Mouse (Mus musculus) kidney, embryonic 15.5 days (tissue): ENCODE data around the gene Lhfp. TPM values are rescaled to one million over a fixed set of nuclear protein-coding genes. Genes with fewer than 3 reads are reported as not detected.
A peak's percentile ranks its signal among the peaks of the same experiment; 100 is the strongest.
"Not testable (repeated sequence)": the region's sequence is repeated elsewhere in the genome, so short reads cannot be mapped to it uniquely, and the experiment has no call there.

Experiments used
- ATAC-seq: fragments of 200-750 bp; cut with Nextera tagmentation; replicated peaks from 2 replicates; pipeline ENCODE4 v1.8.0; 2017; ENCODE audit warnings: moderate TSS enrichment; ENCODE audit not compliant: low FRiP score
- H3K27ac ChIP-seq: fragments of 300-500 bp; sonication (generic); 2 replicates; pipeline ENCODE4 v1.5.1; 2015; ENCODE audit warnings: mild to moderate bottlenecking, inconsistent platforms
- H3K27me3 ChIP-seq: fragments of 300-500 bp; sonication (generic); 2 replicates; pipeline ENCODE4 v1.6.1; 2015; ENCODE audit warnings: inconsistent platforms
- H3K36me3 ChIP-seq: fragments of 300-500 bp; sonication (generic); 2 replicates; pipeline ENCODE4 v1.6.1; 2015; ENCODE audit warnings: inconsistent platforms
- H3K4me1 ChIP-seq: fragments of 300-500 bp; sonication (generic); 2 replicates; pipeline ENCODE4 v1.6.1; 2015; ENCODE audit warnings: inconsistent platforms
- H3K4me2 ChIP-seq: fragments of 300-500 bp; sonication (generic); 2 replicates; pipeline ENCODE4 v1.6.1; 2015; ENCODE audit warnings: moderate library complexity, mild to moderate bottlenecking, inconsistent platforms
- H3K4me3 ChIP-seq: fragments of 300-500 bp; sonication (generic); replicated peaks from 2 replicates; pipeline ENCODE4 v1.5.1; 2015; ENCODE audit warnings: mild to moderate bottlenecking, inconsistent platforms
- H3K9ac ChIP-seq: fragments of 300-500 bp; sonication (generic); 2 replicates; pipeline ENCODE4 v1.6.1; 2015; ENCODE audit warnings: mild to moderate bottlenecking, inconsistent platforms
- H3K9me3 ChIP-seq: fragments of 300-500 bp; sonication (generic); replicated peaks from 2 replicates; pipeline ENCODE4 v1.6.1; 2016; ENCODE audit warnings: inconsistent platforms
- WGBS: fragments of 180-500 bp; shearing (Covaris S2); methylation state at CpG from one replicate; pipeline ENCODE4 v1.1.7; 2015; ENCODE audit warnings: mixed read lengths; 5-methylcytosine and 5-hydroxymethylcytosine counted together
- polyA plus RNA-seq: library from polyadenylated mRNA; unstranded; fragments of >200 nt; fragmentation: Nextera tagmentation; extraction: Ambion mirVana; gene quantifications from 2 replicates; pipeline ENCODE4 v1.2.1, GENCODE M21; 2015

The Lhfp gene
- polyA plus RNA-seq, 1 experiment from 2014 or later: 113 TPM

- no peak overlapping the region for H3K27ac ChIP-seq
- 91% methylated on average over 6 of the region's 6 CpGs for WGBS
These were observed 224.8 kb downstream of the Lhfp start for GRCm38 (mm10) chr3:53266116-53266515.

GRCm38 (mm10) chr3:53267046-53267445 lies 225.7 kb downstream of the Lhfp start:
- Histone ChIP-seq H3K27me3 (no peaks in the 10 kb centered on the region), H3K4me2 (no peak overlapping the region), H3K27ac (no peak overlapping the region), H3K4me3 (no peak overlapping the region), H3K4me1 (0 out of 2 replicates have a peak, but pooled peaks cover 3% of the 10 kb centered on the region), H3K36me3 (0 out of 2 replicates have a peak, but pooled peaks cover 5% of the 10 kb centered on the region), H3K9me3 (no peaks in the 10 kb centered on the region), H3K9ac (no peak overlapping the region)
- no peak for ATAC-seq
- 83% methylated on average over 3 of the region's 3 CpGs for WGBS

More at GRCm38 (mm10) chr3:53266116-53266515, 224.8 kb downstream of the Lhfp start:
- Histone ChIP-seq H3K36me3 (0 out of 2 replicates have a peak, but pooled peaks cover 8% of the 10 kb centered on the region), H3K4me2 (no peak overlapping the region), H3K9me3 (no peaks in the 10 kb centered on the region), H3K4me3 (no peak overlapping the region), H3K4me1 (0 out of 2 replicates have a peak, but pooled peaks cover 3% of the 10 kb centered on the region), H3K9ac (no peak overlapping the region), H3K27me3 (no peaks in the 10 kb centered on the region)
- no peak for ATAC-seq

GRCm38 (mm10) chr3:53273220-53273619 lies 231.9 kb downstream of the Lhfp start:
- no peak overlapping the region for H3K4me2 ChIP-seq
- no peak overlapping the region for H3K27ac ChIP-seq
- no peak overlapping the region for H3K9ac ChIP-seq
- H3K9me3 ChIP-seq: no peaks in the 10 kb centered on the region
- WGBS: 67% methylated on average over 3 of the region's 3 CpGs
- peak; percentile 80; the same call in 1 of the 2 replicates for ATAC-seq
- no peaks in the 10 kb centered on the region for H3K36me3 ChIP-seq
- peaks cover 5% of the 10 kb centered on the region; the same call in 1 of the 2 replicates for H3K4me1 ChIP-seq
- no peak overlapping the region for H3K4me3 ChIP-seq
- no peaks in the 10 kb centered on the region for H3K27me3 ChIP-seq

GRCm38 (mm10) chr3:53277993-53278392 lies 236.7 kb downstream of the Lhfp start:
- H3K27ac ChIP-seq: no peak overlapping the region
- peaks cover 4% of the 10 kb centered on the region; the same call in 1 of the 2 replicates for H3K4me1 ChIP-seq
- no peak overlapping the region for H3K4me3 ChIP-seq
- H3K9ac ChIP-seq: no peak overlapping the region
- no peaks in the 10 kb centered on the region for H3K36me3 ChIP-seq
- WGBS: 55% methylated on average over 2 of the region's 2 CpGs
- H3K9me3 ChIP-seq: no peaks in the 10 kb centered on the region
- no peaks in the 10 kb centered on the region for H3K27me3 ChIP-seq
- H3K4me2 ChIP-seq: no peak overlapping the region
- ATAC-seq: no peak

GRCm38 (mm10) chr3:53282005-53282404 lies 240.7 kb downstream of the Lhfp start:
- not testable (repeated sequence) for H3K9ac ChIP-seq, H3K9me3 ChIP-seq, H3K36me3 ChIP-seq, H3K4me2 ChIP-seq, H3K27ac ChIP-seq, ATAC-seq, H3K4me3 ChIP-seq, H3K27me3 ChIP-seq
- peaks cover 14% of the 10 kb centered on the region for H3K4me1 ChIP-seq
- 84% methylated on average over 3 of the region's 3 CpGs for WGBS

- no peaks in the 10 kb centered on the region for H3K27me3 ChIP-seq
- peaks cover 21% of the 10 kb centered on the region; the same call in 1 of the 2 replicates for H3K4me1 ChIP-seq
- H3K4me2 ChIP-seq: no peak overlapping the region
- peak overlapping the region; percentile 84 for H3K27ac ChIP-seq
- H3K36me3 ChIP-seq: no peaks in the 10 kb centered on the region
- peak; percentile 75; the same call in 1 of the 2 replicates for ATAC-seq
- H3K4me3 ChIP-seq: no peak overlapping the region
- no peak overlapping the region for H3K9ac ChIP-seq
- 67% methylated on average over 5 of the region's 5 CpGs for WGBS
- H3K9me3 ChIP-seq: no peaks in the 10 kb centered on the region
These were observed 242.7 kb downstream of the Lhfp start for GRCm38 (mm10) chr3:53284023-53284422.

GRCm38 (mm10) chr3:53284471-53285177 lies 243.3 kb downstream of the Lhfp start:
- Histone ChIP-seq H3K4me3 (no peak overlapping the region), H3K27ac (peak overlapping the region; percentile 84), H3K9me3 (no peaks in the 10 kb centered on the region), H3K36me3 (no peaks in the 10 kb centered on the region), H3K4me2 (no peak overlapping the region), H3K9ac (no peak overlapping the region), H3K4me1 (peaks cover 27% of the 10 kb centered on the region), H3K27me3 (no peaks in the 10 kb centered on the region)
- WGBS: 54% methylated on average over 13 of the region's 13 CpGs
- ATAC-seq: peak; percentile 84

GRCm38 (mm10) chr3:53288662-53289061 lies 247.3 kb downstream of the Lhfp start:
- Histone ChIP-seq H3K9me3 (no peaks in the 10 kb centered on the region), H3K4me3 (no peak overlapping the region), H3K4me1 (peaks cover 47% of the 10 kb centered on the region), H3K36me3 (no peaks in the 10 kb centered on the region), H3K9ac (no peak overlapping the region), H3K27ac (peak overlapping the region; percentile 52), H3K27me3 (no peaks in the 10 kb centered on the region), H3K4me2 (no peak overlapping the region)
- no peak for ATAC-seq
- 38% methylated on average over 9 of the region's 9 CpGs for WGBS

GRCm38 (mm10) chr3:53289589-53290219 lies 248.4 kb downstream of the Lhfp start:
- peak; percentile 55; the same call in 1 of the 2 replicates for ATAC-seq
- Histone ChIP-seq H3K4me3 (no peak overlapping the region), H3K9ac (no peak overlapping the region), H3K4me2 (peak overlapping the region; percentile 27), H3K4me1 (peaks cover 46% of the 10 kb centered on the region), H3K36me3 (no peaks in the 10 kb centered on the region), H3K9me3 (no peaks in the 10 kb centered on the region), H3K27ac (peak overlapping the region; percentile 69), H3K27me3 (no peaks in the 10 kb centered on the region)
- WGBS: 43% methylated on average over 14 of the region's 14 CpGs

- Histone ChIP-seq H3K4me3 (no peak overlapping the region), H3K9ac (no peak overlapping the region), H3K27ac (no peak overlapping the region), H3K9me3 (no peaks in the 10 kb centered on the region), H3K27me3 (no peaks in the 10 kb centered on the region), H3K4me1 (peaks cover 43% of the 10 kb centered on the region), H3K36me3 (no peaks in the 10 kb centered on the region), H3K4me2 (no peak overlapping the region)
- 92% methylated on average over 3 of the region's 3 CpGs for WGBS
- ATAC-seq: no peak
These were observed 249.9 kb downstream of the Lhfp start for GRCm38 (mm10) chr3:53291185-53291584.

GRCm38 (mm10) chr3:53291945-53292344 lies 250.6 kb downstream of the Lhfp start:
- no peak overlapping the region for H3K4me2 ChIP-seq

GRCm38 (mm10) chr3:53292474-53292873 lies 251.1 kb downstream of the Lhfp start:
- peak; percentile 30; the same call in 1 of the 2 replicates for ATAC-seq
- H3K9me3 ChIP-seq: no peaks in the 10 kb centered on the region
- 35% methylated on average over 3 of the region's 3 CpGs for WGBS
- H3K4me1 ChIP-seq: peaks cover 36% of the 10 kb centered on the region
- peak overlapping the region; percentile 79 for H3K27ac ChIP-seq
- no peaks in the 10 kb centered on the region for H3K27me3 ChIP-seq
- no peak overlapping the region for H3K4me2 ChIP-seq
- H3K9ac ChIP-seq: no peak overlapping the region
- H3K36me3 ChIP-seq: no peaks in the 10 kb centered on the region
- H3K4me3 ChIP-seq: no peak overlapping the region

More at GRCm38 (mm10) chr3:53291945-53292344, 250.6 kb downstream of the Lhfp start:
- WGBS: 51% methylated on average over 1 of the region's 1 CpGs
- H3K9ac ChIP-seq: no peak overlapping the region
- no peak overlapping the region for H3K4me3 ChIP-seq
- no peaks in the 10 kb centered on the region for H3K27me3 ChIP-seq
- peak overlapping the region; percentile 79 for H3K27ac ChIP-seq
- no peak for ATAC-seq
- no peaks in the 10 kb centered on the region for H3K36me3 ChIP-seq
- H3K9me3 ChIP-seq: no peaks in the 10 kb centered on the region
- H3K4me1 ChIP-seq: peaks cover 42% of the 10 kb centered on the region
